Mouse (Mus musculus) urinary bladder, postnatal 14 days (tissue): ENCODE data around the gene Ap2a1.
A peak's percentile ranks its signal among the peaks of the same experiment; 100 is the strongest.

Source experiments
- DNase-seq: peaks from one replicate; pipeline ENCODE4 v3.0.0; 2021; ENCODE audit warnings: low spot score

Ap2a1 gene

DNA sequence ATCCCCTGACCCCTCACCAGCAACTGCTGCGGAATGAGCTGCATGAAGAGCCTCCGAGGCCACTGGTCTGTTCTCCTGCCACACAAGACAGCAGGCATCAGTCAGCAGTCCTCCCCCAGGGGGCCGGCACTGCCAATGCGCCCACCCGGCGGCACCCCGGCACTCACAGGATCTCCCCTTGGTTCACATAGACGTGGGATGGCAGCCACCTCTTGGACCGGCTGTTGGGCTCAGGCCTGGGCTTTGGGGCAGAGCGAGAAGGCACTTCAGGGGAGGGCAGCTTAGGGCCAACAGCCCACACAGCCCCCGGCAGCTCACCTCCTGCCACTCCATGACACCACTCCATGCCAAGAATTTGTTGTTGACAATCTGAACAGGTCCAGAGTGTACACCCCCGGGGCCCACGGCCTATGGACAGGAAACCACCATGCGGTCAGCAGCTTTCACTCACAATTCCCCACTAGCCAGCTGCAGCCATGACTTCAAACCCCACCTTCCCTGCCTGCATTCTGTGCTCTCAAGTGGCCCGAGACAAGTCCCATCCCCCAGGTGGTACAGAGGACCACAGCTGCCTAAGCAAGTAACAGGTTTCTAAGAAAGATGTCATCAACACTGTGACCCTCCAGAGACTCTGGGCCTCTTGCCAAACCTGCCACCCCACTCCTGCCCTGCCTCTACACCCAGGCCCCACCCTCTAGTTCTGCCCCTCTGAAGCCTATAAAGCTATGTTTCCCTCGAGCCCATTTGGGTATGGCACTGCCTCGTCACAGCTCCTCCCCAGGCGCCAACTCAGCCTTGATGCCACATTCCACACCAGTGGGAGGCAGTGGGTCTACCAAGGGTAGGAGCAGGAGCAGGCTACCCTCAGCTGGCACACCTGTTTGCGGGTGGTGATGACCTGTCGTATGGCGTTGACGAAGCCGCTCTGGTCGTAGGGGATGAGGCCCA is 64.4 kb downstream of the Ap2a1 start:
- DNase-seq: no peak

DNA sequence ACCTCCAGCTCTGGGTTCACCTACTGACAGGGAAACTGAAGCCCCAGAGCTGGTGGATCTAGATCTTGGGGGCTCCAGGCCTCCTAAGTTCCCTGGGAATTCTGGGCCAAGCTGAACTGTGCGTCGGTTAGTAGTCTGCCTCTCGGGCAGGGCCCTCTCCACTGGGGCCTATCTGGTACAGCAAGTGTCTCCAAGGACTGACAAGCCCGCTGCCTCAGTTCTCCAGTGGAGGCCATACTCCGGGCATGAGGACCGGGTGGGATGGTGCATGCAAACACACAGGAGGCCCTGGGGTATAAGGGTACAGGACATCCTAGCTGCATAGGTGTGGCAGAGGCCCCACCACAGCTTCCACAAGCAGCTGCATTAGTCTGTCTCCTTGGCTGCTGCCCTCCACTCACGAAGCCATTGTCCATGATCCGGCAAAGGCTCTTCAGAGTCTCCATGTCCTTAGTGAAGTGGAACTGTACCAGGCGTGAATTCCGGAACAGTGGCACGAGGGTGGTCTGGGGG is 65.3 kb downstream of the Ap2a1 start:
- no peak for DNase-seq

- DNase-seq: no peak
Measured at GRCm38 (mm10) chr7:44863210-44863609, 66.1 kb downstream of the Ap2a1 start.

DNA sequence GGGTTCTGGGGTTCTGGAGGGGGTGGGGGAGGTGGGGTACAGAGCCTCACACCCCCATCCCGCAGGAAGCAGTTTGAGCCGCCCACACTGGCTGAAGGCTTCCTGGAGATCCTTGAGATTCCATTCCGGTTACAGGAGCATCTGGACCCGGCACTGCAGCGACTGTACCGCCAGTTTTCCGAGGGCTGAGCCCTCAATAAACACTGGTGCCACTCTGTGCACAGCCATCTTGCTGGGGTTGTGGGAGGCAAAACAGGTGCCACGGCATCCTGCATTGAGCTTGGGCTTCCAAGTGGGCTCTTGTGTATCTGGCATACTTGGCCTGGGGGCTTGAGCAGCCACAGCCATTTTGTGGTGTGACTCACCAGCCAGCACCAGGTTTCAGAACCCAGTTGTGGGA is 66.9 kb downstream of the Ap2a1 start:
- no peak for DNase-seq

DNA sequence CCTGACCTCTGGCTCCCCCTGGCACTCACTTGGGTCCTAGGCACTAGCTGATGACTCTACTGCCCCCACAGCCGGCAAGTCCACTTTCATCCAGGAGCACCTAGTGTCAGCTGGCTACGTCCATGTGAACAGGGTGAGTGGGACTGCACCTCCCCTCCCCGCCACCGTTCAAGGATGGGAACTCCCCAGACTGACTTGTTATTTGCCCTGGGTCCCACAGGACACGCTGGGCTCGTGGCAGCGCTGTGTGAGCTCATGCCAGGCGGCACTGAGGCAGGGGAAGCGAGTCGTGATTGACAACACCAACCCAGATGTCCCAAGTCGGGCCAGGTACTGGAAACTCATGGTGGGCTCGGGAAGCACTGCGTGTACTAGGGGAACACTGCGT is 67.9 kb downstream of the Ap2a1 start:
- DNase-seq: no peak

DNA sequence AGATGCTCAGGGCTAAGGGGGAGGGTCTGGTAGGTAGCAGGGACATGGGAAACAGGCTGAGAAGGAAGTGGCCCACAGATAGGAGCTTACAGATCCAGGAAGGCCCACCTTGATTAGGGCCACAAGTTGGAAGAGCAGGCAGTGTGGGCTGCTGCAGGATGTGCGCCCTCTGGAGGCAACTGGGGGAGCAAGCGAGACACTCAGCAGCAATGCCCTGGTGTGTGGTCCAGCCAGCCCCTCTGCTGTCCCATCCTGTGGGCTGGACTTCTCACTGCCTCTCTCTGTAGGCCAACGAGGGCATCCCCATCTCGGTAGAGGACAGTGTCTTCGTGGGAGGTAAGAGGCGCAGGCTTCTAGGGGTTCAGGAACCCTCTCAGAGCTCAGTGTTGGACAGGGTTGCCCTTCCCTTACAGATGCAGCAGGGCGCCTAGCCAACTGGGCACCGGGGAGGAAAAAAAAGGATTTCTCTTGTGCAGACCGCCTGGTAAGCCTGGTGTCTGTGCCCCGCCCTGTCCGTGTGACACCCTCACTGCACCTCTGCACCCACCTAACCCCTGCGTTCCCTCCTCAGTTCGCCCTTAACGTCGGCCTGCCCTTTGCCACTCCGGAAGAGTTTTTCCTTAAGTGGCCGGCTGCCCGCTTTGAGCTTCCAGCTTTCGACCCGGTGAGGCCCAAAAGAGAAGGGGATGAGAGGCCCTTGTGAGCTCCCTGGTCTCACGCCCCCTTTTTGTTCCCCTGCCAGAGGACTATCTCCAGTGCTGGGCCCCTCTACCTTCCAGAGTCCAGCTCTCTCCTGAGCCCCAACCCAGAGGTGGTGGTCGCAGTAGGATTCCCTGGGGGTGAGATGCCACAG is 68.5 kb downstream of the Ap2a1 start:
- DNase-seq: peak; percentile 72

DNA sequence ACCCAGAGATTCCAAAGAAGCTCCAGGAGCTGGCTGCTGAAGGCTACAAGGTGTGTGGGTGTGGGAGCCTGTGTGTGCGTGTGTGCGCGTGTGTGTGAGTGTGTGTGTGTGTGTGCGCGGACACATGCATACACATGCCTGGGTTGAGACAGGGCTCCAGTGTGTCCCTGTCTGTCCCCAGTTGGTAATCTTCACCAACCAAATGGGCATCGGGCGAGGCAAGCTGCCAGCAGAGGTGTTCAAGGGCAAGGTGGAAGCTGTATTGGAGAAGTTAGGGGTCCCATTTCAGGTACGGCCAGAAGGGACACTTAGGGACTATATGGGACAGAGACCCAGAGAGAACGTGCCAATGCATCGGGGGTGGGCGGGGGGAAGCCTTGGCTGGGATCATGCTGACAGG is 69.4 kb downstream of the Ap2a1 start:
- DNase-seq: no peak

- DNase-seq: no peak
Measured at GRCm38 (mm10) chr7:44857905-44858304, 71.4 kb downstream of the Ap2a1 start.

DNA sequence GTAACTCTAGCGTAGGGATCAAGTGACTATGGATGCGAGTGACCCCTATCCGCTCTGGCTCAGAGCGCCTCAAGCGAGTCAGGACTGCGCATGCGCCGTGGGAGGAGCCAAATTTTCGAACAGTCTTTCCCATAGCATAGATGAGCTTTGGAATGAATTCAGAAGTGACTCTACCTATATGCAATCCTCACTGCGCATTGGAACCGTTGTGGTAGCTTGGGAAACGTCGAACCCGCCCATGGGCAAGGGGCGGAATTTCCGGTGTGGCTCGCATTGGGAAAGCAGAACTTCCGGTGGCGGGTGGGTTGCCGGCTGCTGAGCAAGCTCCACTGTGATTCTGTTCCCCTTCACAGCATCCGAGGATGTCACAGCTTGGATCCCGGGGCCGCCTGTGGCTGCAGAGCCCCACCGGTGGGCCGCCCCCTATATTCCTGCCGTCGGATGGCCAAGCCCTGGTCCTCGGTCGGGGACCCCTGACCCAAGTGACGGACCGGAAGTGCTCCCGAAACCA is 72.2 kb downstream of the Ap2a1 start, which contains the start of gene Pnkp:
Gene Pnkp (plus strand): TSS at position 98 of the 511 bp plus-strand sequence.
- DNase-seq: peak; percentile 84

DNA sequence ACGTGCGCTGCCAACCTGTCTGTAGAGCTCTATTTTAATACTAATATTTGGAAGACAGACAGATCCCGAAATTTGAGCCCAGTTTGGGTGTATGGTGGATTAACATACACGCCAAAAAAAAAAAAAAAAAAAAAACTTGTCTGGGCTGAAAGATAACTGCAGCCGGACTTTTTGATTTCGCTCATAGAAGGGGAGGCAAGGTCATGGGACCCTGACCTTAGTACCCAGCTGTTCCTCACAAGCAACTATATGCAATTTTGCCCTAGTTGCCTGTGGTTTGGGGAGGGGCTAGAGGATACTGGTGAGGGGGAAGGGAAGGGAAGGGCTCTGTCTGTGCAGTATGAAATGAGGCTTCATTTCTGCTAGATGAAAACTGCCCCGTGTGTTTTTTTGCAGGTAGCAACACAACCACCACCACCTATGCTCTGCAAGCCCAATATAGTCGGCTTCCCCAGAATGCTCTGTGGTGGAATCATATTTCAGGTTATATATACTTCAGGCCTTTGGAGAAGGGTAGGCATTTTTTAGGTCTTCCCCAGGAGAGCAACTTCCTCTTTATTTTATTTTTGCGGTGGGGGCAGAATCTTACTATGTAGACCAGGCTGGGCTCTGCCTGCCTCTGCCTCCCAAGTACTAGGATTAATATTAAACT is 72.9 kb downstream of the Ap2a1 start:
- DNase-seq: no peak

DNA sequence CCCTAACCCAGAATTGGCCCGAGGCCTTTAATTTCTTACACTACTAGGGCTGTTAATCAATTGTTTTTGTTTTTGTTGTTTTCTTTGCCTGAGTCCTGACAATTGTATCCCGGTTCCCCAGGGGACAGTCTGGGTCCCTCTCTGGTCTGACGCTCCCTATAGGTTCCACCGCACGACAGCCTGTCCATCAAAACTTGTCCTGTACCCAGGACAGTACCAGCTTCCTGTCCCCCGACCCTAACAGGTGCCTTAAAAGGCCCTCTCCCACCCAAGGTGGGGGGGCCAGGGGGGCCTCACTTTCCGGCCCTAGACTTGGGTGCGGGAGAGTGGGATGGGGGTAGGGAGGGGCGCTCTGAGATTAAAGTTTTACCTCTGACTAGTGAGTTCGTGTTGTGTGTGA is 74.3 kb downstream of the Ap2a1 start:
- DNase-seq: no peak

DNA sequence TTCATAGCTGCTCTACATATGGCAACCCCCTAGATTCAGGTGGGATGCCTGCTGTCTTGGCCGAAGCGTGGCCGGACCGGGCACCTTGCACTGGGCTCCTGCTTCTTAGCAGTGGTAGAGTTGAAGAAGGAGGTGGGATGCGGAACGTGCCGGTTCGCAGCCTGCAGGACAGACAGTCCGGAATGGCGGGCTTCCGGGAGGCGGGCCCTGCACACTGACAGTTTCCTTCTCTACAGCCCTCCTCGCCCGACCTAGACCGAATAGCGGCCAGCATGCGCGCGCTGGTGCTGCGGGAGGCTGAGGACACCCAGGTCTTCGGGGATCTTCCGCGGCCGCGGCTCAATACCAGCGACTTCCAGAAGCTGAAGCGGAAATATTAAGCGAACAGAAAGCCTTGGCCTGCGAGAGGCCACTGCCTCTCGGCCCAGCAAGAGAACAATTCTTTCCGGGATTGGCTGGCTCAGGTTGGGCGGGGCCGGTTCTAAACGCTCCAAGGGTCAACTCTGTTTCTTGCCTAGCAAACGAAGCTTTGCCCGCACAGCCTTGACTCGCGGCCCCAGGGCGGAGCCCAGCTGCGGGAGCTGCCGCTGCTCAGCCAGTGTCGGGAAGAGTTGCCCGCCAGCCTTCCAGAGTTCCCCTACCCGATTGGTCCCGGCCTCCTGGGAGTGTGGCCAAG is 74.8 kb downstream of the Ap2a1 start:
- peak; percentile 89 for DNase-seq

DNA sequence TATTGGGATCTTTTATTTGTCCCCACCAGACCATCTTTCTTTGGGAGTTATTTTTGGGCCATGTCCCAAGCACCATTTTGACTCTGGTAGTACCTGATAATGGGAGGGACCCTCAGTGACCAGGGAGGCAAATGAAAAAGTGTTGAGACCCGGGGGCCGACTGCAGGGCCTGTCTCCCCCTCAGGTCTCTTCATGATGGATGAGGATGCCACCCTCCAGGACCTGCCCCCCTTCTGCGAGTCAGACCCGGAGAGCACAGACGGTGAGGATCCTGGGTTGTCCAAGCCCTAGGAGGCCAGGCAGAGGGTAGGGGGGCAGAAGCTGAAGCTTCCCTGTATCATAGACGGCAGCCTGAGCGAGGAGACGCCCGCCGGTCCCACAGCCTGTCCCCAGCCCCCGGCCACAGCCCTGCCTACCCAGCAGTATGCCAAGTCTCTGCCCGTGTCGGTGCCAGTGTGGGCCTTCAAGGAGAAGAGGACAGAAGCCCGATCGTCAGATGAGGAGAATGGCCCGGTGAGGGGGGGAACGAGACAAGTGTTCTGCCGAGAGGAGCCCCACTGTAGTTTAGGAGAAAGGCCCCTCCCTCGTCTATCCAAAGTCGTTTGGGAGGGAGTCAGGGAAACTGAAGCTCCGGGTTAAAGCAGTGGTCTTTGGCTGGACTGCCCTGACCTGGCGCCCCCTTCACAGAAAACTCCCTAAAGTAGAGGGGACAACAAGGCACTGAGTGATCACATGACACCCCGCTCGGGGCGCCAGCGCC is 75.5 kb downstream of the Ap2a1 start:
- DNase-seq: no peak

GRCm38 (mm10) chr7:44853065-44853464 is 76.2 kb downstream of the Ap2a1 start:
- no peak for DNase-seq

- DNase-seq: no peak
Measured at GRCm38 (mm10) chr7:44852259-44853027, 76.9 kb downstream of the Ap2a1 start.

- no peak for DNase-seq
Measured at GRCm38 (mm10) chr7:44851625-44852234, 77.6 kb downstream of the Ap2a1 start.

DNA sequence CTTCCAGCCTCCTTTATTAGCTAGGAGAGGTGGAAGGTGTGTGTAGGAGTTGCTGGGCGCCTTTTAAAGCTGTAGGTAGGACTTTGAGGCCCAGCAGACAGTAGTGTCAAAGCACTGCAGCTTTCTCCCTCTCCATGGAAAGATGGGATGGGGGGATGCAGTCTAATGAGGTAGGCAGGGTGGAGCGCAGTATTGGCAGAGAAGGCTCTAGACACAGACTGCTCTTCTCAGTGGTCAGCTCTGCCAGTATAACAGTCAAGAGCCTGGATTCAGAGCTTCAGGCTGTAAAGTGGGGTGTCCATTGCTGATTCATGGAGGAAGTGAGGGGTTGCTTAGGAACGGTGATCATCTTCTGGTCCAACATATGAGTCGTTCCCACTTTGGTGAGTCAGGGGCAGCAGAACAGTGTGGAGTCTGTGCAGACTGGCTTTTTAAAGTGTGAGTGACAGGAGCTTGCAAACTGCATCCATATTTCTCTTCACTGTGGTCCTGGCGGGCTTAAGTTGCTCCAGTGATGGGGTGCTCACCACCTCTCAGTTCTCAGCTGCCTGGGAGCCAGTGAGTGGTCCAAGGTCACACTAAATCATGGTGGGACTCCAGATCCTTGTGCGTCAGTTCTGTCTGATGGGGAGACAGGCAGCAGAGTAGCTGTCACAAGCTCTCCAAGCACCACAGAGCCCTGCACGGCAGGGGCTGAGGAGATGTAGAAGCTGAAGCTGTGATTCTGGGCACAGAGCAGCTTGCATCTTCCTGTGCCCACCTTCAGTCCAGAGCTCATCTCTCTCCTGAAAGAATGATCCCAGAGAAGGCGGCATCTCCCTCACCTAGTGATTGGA is 78.3 kb downstream of the Ap2a1 start:
- DNase-seq: no peak
